Mouse (Mus musculus) liver, embryonic 14 days (tissue): Measurements from ENCODE around the gene Nnmt. TPM values are rescaled to one million over a fixed set of nuclear protein-coding genes. Genes with fewer than 3 reads are reported as not detected.

Experiments
- polyA plus RNA-seq: library from polyadenylated mRNA; depleted of rRNA; stranded (reverse); fragments of >200 nt; gene quantifications from 2 replicates; pipeline ENCODE4 v1.2.3, GENCODE M21; 2012; rRNA removed

The Nnmt gene
- polyA plus RNA-seq = 0.03 and 0.14 TPM in 2 replicates

GRCm38 (mm10) chr9:48604939-48605598, at the start of gene Nnmt:
Gene Nnmt (minus strand): TSS chr9:48605153.

Other genes starting within 250 kb of the Nnmt start
- gene Rexo2, start 124.5 kb downstream of the Nnmt start, polyA plus RNA-seq = 66.0 and 71.8 TPM in 2 replicates
- 20.2 and 24.3 TPM in 2 replicates for gene Rbm7, start 109.9 kb downstream of the Nnmt start, polyA plus RNA-seq
- gene Gm5617, start 109.7 kb downstream of the Nnmt start, polyA plus RNA-seq = 7.3 and 8.6 TPM in 2 replicates
- 0.27 and 0.32 TPM in 2 replicates for gene Zbtb16, start 231.1 kb upstream of the Nnmt start, polyA plus RNA-seq